Mouse (Mus musculus): ENCODE results near the gene Vti1a.

Vti1a gene

DNA sequence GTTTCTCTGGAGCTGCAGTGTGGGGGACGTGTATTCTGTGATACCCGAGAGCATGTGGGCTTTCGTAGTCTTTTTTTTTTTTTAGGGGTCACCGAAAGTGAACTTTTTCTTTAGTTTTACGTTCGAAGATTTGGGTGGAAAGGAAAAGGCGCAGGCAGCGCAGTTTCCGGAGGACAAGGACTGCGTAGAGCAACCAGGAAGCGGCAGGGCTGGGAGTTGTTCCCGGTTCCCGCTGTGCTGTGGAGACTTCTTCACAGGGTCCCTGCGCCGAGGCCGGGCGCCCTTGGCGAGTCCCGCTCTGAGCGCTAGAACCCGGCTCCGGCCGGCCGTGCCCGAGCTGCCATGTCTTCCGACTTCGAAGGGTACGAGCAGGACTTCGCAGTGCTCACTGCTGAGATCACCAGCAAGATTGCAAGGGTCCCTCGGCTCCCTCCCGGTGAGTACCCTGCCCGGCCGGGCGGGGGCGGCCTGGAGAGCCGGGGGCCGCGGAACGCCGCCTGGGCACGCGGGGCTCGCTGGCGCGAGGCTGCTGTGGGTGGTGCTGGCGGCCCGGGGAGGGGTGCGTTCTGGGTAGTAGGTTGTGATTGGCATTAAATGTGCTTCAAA lies at the start of gene Vti1a:
Vti1a (plus strand) TSS at position 187 of the 606 bp plus-strand sequence.
- DNase-seq, result peak; percentile 92

DNA sequence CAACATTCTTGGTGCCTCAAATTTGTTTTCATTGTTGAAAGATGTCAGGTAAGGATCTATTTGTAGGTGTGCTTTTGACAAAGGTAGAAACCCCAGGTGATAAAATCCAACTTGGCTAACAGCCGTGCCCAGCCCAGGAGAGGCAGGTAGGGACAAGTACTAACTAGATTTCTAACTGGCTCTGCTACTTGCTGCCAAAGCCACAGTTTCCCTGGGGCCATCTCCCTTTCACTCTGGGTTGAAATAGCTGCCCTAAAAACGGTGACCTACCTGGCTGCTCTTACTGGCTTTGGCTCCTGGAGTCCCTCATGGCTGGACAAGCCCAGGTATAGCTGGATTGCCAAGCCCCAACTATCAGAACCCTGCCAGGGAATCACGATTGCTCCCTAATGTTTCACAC lies 49.3 kb upstream of the Vti1a start:
- no peak for DNase-seq

DNA sequence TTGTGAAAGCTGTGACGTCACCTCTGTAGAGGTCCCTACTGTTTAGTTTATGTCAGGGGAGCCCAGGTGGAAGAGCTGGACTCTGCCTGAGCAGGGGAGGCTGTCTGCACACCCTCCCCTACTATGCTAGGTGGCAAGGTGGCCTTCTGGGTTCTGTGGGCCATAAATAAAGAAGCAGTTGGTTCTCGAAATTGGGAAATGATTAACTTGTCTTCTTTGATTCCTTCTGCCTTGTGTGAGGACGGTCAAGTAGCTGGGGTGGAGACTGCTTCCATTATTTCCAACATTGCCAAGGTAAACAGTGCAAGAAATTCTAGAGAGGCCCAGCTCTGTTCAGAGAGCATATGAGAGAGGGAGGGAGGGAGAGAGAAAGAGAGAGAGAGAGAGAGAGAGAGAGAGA lies 47.9 kb upstream of the Vti1a start:
- DNase-seq, result peak; percentile 68

DNA sequence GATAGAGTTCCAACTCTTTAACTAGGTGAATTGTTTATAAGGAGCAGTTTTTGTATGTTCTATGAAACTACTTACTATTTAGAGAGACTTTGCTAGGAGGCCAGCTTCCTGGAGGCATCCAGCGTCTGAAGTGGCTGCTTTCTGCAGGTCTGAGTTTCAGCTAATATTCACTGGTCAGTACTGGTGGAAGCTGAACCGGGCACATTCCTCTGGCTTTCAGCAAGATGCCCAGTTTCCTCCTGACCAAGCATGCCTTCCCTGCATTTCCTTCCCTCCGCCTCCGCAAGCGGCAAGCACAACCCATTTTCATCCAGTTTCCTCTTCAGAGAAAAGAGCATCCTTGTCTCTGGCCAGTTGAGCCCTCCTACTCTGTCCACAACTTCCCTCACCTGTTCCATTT lies 47.0 kb upstream of the Vti1a start:
- no peak for DNase-seq

DNA sequence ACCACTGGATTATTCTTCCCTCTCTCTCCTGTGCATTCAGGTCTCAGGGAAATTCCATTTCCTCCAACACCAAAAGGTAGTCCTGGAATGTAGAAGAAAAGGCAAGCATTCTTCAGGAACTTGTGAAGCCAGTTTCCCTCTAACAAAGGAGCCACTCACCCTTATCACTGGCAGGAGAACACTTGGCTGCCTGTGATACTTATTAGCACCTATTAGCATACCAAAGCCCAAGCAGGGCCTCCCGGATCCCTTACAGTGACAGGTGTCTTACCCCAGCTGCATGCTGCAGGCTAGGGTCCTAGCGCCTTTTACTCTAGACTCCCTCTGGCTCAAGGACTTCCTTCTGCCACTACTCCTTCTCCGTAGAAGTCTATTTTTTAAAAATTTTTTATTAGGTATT lies 44.6 kb upstream of the Vti1a start:
- DNase-seq, result peak; percentile 61

DNA sequence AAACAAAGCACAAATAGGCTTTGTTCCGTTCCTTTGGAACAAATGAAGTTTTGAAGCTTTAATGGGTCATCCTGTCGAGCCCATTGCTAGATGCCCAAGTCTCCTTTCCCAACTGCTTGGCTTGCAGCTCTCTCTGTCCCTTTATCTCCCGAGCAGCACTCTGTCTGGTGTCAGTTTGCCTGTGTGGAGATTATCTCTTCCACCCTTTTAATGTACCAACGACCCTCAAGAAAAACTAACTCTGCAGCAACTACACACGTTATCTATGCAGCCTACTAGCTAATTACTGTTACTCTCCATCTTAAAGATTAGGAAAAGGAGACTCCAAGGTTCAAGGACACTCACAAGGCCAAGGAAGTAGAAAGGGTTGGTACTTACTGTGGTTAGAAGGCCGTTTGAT lies 42.8 kb upstream of the Vti1a start:
- no peak for DNase-seq

DNA sequence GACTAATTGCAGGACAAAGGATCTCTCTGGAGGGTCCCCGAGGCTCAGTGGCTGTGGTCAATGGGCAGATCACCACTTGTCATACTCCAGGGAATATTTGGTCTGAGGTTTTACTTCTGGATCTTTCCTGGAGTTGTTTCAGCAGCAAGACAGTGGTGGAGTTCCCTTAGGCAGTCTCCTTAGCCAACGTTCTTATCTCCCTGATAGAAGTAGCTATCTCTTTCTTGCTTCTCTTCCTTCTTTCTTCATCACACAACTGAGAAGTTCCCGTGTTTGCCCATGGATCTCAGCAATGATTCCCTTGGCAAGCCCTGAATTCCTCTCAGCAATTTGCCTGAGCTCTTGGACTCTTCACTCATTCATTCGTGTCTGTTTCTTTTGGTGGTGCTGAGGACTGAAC lies 40.0 kb upstream of the Vti1a start:
- DNase-seq, result no peak

DNA sequence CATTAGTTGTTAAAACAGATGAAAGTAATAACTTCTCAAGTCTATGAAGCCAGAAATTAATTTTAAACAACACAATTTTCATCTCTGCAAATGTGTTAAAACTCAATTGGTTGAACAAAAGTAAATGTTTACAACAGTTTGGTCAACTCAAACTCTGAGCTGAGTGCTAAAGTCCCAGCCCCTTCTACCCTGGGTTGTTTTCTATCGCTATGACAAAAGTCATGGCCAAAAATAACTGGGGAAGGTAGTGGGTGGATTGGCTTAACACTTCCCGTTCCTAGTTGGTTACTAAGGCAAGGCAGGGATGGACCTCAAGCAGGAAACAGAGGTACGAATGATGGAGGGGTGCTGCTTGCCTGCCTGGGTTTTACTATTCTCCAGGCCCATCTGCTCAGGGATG lies 39.3 kb upstream of the Vti1a start:
- no peak for DNase-seq

DNA sequence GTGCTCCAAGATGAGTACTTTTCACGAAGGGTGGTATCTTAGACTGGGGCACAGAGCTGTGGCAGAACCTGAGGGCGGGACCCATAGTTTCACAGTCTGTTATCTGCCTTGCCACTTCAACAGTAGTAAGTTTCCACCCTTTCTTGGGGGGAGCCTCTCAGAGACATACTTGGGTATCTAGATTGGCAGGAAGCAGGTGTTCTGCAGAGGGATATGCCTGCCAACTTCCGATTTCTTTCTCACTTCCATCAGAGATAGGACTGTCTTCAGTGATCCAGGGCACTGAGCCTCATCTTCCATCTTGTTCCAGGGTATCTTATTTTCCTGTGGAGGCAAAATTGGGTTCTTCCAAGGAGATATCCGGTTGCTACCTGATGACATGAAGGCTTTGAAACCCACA lies 32.0 kb upstream of the Vti1a start:
- no peak for DNase-seq

DNA sequence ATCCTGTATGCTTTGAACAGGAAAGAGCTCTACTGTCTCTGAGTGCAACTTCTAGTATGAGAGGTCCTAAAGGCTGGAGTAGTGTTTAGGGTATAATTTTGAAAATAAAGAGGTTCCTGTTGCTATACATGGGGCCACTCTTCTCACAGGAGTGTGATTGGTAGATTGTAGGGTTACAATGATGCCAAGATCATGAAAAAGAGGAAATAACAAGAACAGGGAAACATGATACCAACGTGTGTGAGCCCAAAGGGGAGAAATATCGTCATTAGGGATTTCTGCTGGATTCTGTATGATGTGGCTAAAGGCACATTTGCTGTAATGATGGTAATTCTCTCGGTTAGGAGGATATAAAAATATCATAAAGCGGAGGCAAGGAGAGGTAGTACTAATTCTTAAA lies 30.1 kb upstream of the Vti1a start:
- no peak for DNase-seq

DNA sequence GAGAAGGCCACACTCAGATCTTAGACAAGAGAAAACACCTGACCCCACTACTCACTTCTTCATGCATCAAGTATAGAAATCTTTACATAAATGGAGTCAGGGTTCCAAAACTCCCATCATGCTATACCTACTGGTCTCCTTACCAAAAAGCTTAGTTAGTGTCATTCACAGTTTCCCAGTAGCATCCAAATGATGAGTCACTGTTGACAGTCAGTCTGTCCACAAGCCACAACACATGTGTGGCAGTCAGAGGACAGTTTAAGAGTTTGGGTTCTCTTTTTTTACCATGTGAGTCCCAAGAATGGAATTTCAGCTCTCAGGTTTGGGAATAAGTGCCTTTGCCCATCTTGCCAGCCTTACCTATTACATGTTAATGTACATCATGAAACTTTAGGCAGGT lies 27.1 kb upstream of the Vti1a start:
- no peak for DNase-seq

DNA sequence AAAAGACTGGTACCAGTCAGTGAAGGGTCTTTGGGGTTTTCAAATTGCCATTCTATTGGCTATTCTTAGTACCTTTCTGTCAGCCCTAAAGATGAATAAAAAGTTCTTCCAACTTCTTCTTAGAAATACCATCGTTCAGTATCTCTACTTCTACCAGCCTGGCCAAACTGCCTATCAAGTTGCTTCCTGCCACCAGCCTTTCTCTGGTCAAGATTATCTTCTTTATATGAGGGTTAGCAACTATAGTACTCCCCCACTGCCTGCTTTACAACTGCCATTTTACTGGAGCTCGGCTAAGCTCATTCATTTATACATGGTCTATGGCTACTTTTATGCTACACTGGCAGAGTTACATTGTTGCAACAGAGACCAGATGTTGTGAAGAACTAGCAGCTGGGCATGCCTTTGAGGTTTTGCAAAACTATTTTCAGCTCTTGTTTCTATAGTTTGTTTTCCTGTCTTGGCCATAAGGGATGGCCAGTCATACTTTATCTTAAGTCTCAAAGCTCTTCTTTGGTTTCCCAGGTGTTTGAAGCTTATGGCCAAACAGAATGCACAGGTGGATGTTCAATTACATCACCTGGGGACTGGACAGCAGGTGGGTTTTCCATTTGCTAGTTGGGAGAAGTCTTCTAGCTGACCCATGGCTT lies 25.3 kb upstream of the Vti1a start:
- no peak for DNase-seq

DNA sequence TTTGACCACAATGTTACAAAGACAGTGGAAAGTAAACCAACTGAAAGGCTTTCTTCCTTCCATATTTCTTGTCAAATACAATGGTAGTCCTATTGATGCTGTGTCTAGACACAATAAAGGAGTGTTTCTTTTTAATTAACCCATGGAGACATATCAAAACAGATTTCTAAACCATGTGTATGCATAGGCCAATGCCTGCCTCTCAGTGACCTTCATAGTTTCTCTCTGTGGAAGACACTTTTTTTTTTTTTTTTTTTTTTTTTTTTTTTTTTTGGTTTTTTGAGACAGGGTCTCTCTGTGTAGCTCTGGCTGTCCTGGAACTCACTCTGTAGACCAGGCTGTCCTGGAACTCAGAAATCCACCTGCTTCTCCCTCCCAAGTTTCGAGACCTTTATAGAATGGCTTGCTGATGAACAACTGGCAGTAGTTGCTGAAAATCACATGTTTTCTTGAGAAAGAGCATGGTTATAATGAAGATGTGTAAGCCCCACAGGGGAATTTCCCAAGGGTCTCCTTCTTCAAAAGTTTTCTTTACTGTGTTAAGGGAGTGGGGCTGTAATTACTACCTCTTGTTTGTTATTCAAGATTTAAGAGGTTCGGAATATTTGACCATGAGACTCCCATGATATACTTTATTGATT lies 23.8 kb upstream of the Vti1a start:
- no peak for DNase-seq

DNA sequence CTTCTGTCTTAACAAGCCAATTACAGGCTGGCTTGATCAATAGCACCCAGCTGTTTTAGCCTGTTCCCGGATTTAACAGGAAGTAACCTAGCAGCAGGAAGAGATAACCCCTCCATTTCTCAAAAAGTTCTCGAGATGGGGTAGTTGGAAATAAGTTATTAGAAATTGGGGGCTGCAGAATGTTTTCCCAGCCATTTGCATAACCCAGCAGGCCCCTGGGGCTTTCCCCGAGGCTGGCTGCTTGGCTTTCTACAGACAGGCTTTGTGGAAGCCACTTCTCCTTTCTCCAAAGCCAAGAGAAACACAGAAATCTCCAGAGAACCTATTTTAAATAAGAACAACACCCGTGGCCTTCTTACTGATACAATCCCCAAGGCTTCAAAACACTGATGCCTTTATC lies 22.9 kb upstream of the Vti1a start:
- no peak for DNase-seq

DNA sequence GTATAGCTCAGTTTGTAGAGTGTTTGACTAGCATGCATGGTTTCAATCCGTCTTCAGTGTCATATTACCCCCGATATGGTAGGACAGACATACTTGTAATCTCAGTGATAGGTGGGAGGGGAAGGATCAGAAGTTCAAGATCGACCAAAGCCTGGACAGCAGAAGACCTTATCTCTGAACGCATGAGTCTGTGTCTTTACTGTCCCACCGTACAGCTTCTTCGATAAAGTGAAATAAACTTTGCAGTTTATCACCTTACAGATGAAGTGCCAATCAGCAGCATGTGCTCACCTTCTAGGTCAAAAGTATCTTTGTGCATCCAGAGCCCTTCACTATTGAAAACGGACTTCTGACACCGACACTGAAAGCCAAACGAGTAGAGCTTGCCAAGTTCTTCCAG lies 21.0 kb upstream of the Vti1a start:
- no peak for DNase-seq

DNA sequence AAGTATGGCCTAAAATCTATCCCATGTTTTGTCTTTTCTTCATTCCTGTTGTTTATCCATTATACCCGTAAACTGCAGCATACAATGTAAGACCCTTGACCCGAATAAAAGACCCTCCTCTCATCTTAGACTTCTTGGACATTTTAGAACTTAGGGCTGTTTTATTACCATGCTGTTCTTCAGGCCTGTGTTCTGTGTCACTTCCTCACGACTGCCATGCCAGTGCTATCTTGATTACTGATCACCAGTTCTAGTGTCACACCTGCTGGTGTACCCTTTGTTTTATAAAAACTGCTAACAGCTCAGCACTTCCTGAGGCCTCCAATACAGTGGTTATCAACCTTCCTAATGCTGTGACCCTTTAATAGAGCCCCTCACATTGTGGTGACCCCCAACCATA lies 20.5 kb upstream of the Vti1a start:
- no peak for DNase-seq

DNA sequence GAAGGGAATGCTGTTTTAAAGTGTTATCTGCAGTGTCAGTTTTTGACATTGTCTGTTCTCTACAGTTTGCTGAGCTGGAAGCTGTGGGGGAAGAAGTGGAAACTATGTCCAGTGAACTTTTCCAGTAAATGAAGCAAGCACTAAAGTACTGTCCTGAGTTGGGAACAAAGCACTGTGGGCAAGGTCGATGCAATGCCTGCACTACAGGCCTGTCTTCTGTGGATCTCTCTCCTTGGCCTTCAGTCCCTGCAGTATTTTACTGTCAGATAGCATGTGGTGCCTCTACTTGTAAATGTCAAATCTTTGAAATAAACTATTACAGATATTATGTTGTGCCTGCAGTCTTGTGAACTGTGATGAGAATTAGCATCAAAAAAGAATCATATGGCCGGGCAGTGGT lies 19.8 kb upstream of the Vti1a start:
- no peak for DNase-seq

DNA sequence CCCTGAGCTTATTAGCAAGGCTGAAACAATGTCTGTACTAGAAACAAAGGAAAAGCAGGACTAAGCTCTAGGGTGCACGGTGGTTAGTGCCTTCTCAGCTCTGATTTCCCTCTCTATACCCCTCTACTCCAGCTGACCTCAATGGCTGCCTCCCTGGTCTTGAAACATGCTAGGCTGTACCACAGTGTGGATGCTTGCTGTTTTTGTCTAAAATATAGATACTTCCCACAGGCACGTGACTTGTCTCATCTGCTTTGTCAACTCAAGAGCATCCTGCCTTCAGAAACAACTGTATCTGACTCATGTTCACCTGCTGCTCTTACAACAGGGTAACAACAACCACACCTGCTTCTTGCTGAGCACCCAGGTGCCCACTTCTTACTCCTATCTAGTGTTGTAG lies 18.6 kb upstream of the Vti1a start:
- no peak for DNase-seq

DNA sequence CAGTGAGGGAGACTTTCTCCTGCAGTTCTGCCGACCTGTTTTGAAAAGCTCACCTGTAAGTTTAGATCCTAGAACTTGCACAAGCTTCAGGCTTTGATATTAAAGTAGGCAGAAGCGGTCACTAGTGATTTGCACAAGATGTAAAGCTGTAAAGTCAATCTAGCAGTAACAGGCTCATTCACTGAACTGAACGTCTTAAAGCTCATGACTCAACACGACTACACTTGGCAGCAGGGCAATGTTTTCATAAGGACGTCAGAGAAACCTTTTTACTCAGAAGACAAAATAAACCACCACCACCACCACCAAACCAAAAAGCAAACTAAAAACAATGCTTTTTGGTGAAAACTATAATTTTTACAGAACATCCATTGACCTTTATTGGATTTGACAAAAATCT lies 18.1 kb upstream of the Vti1a start:
- no peak for DNase-seq

DNA sequence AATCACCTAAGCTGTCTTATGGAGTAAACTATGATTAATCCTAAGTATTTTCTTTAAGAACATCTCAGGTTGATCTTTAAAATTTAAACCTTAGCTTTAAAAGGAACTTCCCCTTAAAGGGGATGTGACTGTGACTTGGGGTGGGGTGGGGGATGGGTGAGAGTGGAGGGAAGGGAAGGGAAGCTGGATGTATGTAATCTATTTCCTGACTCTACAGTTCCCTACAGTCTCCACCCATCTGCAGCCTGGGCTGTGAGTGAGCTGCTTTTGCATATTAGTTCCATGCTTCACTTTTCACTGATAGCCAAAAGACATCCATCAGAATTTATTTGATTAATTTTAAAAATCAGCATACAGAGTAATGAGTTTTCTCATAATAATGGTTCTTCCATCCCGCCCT lies 16.7 kb upstream of the Vti1a start:
- DNase-seq, result no peak

DNA sequence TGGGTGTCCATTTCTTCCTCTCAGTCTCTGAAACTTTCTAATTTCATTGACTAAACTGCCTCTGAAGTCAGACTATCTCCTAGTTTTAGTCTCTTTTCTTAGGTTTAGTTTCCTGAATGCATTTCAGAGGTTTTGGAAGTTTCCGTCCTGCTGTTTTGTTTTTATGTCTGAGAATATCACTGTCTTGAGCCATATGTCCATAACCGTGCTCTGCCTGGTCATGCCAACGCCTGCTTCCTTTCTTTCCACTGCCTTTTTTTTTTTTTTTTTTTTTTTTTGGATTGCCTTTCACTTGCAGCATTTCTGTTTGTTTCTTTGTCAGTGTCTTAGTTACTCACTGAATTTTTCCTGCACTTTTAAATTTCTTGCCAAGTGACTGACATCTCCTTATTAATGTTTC lies 15.6 kb upstream of the Vti1a start:
- no peak for DNase-seq

DNA sequence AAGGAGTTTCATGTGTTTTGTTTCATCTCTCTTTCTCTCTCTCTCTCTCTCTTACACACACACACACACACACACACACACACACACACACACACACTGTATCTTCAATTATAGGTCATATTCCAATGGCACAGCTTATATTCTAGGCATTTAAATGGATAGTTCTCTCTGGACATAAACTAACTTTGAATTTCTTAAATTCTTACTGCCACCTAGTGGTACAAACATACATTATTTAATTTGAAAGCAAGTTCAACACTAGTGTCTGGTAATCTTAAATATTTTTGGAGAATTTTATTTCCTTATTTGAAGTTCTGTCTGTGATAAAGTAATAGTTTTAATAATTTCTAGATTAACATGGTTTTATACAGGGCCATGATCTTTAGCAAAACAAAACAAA lies 11.1 kb upstream of the Vti1a start:
- DNase-seq, result no peak

DNA sequence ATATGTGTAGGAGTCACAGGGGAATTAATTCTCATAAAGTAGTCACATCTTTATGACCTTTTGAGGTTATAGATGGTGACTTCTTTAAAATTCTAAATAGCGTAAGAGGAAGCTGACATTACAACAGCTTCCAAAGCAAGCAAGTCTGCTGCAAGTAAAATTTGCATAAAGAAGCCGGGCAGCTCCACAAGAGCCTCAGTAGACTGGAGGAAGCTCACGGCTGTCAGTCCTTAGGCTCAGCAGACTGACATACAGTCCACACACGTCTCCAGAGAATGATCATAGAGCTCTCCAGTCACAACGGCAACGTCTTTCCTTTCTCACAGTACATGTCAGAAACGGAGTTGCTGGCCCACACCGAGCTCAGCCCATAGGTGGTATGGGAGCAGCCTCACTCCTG lies 4.2 kb upstream of the Vti1a start:
- no peak for DNase-seq

DNA sequence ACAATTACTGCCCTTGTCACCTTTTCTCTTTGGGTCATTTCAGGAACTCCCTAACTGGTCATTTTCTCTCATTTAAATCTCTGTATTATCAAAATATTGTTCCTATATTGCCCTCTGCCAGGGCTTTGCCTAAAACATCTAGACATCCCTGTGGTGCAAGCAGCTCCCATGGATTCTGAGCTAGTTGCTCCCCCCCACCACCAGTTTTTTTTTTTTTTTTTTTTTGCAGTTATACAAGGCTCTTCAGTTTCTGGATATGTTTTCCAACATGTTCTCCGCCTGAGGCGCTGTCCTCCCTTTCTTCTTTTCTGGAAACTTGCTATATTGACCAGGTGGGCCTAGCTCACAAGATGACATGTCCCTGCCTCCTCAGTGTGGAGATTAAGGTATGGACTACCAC lies 2.4 kb upstream of the Vti1a start:
- no peak for DNase-seq
